Mouse (Mus musculus) megakaryocyte, embryonic 14.5 days (primary cell): ENCODE results near the gene Nedd8.

Experiments used
- FLI1 ChIP-seq: IDR thresholded peaks from 2 replicates; pipeline ENCODE4 v1.6.1; 2012; ENCODE audit warnings: low read length, inconsistent platforms, mixed read lengths
- GATA1 ChIP-seq: IDR thresholded peaks from 3 replicates; pipeline ENCODE4 v1.6.1; 2012; ENCODE audit warnings: mixed read lengths, low read length, inconsistent platforms, borderline replicate concordance

- TF ChIP-seq GATA1 (no peak), FLI1 (no peak)
Measured at GRCm38 (mm10) chr14:55719737-55720136, 47.8 kb upstream of the Nedd8 start.
